Mouse (Mus musculus): ENCODE data around the gene Elavl1. TPM values are rescaled to one million over a fixed set of nuclear protein-coding genes. Genes with fewer than 3 reads are reported as not detected.
"Not testable (repeated sequence)": the region's sequence is repeated elsewhere in the genome, so short reads cannot be mapped to it uniquely, and the experiment has no call there.

Elavl1 gene
- polyA plus RNA-seq, 1 experiment from 2014 or later = 90.9 TPM

GRCm38 (mm10) chr8:4360922-4361321 is 35.7 kb upstream of the Elavl1 start:
- ATAC-seq (no peak), DNase-seq (ENCODE audit: low spot score) (no peak)
- H3K36me3 ChIP-seq (ENCODE audit: insufficient read depth, low read length) = no peaks in the 10 kb centered on the region
- TF ChIP-seq CTCF (IDR thresholded peaks at IDR 0.05) (no peak), EP300 (IDR thresholded peaks at IDR 0.05) (no peak)
- H3K4me3 ChIP-seq (ENCODE audit: low read depth, low read length) = no peak overlapping the region
- H3K27me3 ChIP-seq (replicated peaks; ENCODE audit: insufficient read depth, low read length) = no peaks in the 10 kb centered on the region
- no peaks in the 10 kb centered on the region for H3K4me1 ChIP-seq (ENCODE audit: insufficient read depth, low read depth, low read length)
- WGBS = 69% methylated on average over 2 of the region's 2 CpGs
- no peak overlapping the region for H3K4me2 ChIP-seq (replicated peaks; ENCODE audit: low read depth, low read length)
- H3K9me3 ChIP-seq (ENCODE audit: low read length) = no peaks in the 10 kb centered on the region
- H3K27ac ChIP-seq (ENCODE audit: low read length) = no peak overlapping the region
- no peak overlapping the region for H3K9ac ChIP-seq (replicated peaks; ENCODE audit: low read depth)

GRCm38 (mm10) chr8:4359362-4359761 is 34.1 kb upstream of the Elavl1 start:
- no peak for DNase-seq (ENCODE audit: low spot score)
- H3K36me3 ChIP-seq (ENCODE audit: insufficient read depth, low read length) = no peaks in the 10 kb centered on the region
- H3K4me1 ChIP-seq (ENCODE audit: insufficient read depth, low read depth, low read length) = no peaks in the 10 kb centered on the region
- H3K27ac ChIP-seq (ENCODE audit: low read length) = no peak overlapping the region
- no peak for TF ChIP-seq CTCF (IDR thresholded peaks at IDR 0.05)
- no peak for TF ChIP-seq EP300 (IDR thresholded peaks at IDR 0.05)
- ATAC-seq = no peak
- H3K27me3 ChIP-seq (replicated peaks; ENCODE audit: insufficient read depth, low read length) = no peaks in the 10 kb centered on the region
- no peaks in the 10 kb centered on the region for H3K9me3 ChIP-seq (ENCODE audit: low read length)
- no peak overlapping the region for H3K9ac ChIP-seq (replicated peaks; ENCODE audit: low read depth)
- no peak overlapping the region for H3K4me3 ChIP-seq (ENCODE audit: low read depth, low read length)
- 56% methylated on average over 3 of the region's 3 CpGs for WGBS
- H3K4me2 ChIP-seq (replicated peaks; ENCODE audit: low read depth, low read length) = no peak overlapping the region

- no peak overlapping the region for H3K4me2 ChIP-seq (replicated peaks; ENCODE audit: low read depth, low read length)
- DNase-seq (ENCODE audit: low spot score) (no peak), ATAC-seq (no peak)
- no peak overlapping the region for H3K27ac ChIP-seq (ENCODE audit: low read length)
- TF ChIP-seq EP300 (IDR thresholded peaks at IDR 0.05) (no peak), CTCF (IDR thresholded peaks at IDR 0.05) (no peak)
- no peaks in the 10 kb centered on the region for H3K9me3 ChIP-seq (ENCODE audit: low read length)
- no peaks in the 10 kb centered on the region for H3K36me3 ChIP-seq (ENCODE audit: insufficient read depth, low read length)
- 83% methylated on average over 10 of the region's 10 CpGs for WGBS
- H3K4me1 ChIP-seq (ENCODE audit: insufficient read depth, low read depth, low read length) = no peaks in the 10 kb centered on the region
- no peak overlapping the region for H3K4me3 ChIP-seq (ENCODE audit: low read depth, low read length)
- no peaks in the 10 kb centered on the region for H3K27me3 ChIP-seq (replicated peaks; ENCODE audit: insufficient read depth, low read length)
- no peak overlapping the region for H3K9ac ChIP-seq (replicated peaks; ENCODE audit: low read depth)
Measured at GRCm38 (mm10) chr8:4355455-4355854, 30.2 kb upstream of the Elavl1 start.

GRCm38 (mm10) chr8:4354516-4354915 is 29.3 kb upstream of the Elavl1 start:
- Histone ChIP-seq H3K27ac (ENCODE audit: low read length) (no peak overlapping the region), H3K4me1 (ENCODE audit: insufficient read depth, low read depth, low read length) (no peaks in the 10 kb centered on the region), H3K4me2 (replicated peaks; ENCODE audit: low read depth, low read length) (no peak overlapping the region), H3K9ac (replicated peaks; ENCODE audit: low read depth) (no peak overlapping the region), H3K27me3 (replicated peaks; ENCODE audit: insufficient read depth, low read length) (no peaks in the 10 kb centered on the region), H3K4me3 (ENCODE audit: low read depth, low read length) (no peak overlapping the region), H3K9me3 (ENCODE audit: low read length) (no peaks in the 10 kb centered on the region), H3K36me3 (ENCODE audit: insufficient read depth, low read length) (no peaks in the 10 kb centered on the region)
- WGBS = 93% methylated on average over 1 of the region's 1 CpGs
- ATAC-seq (no peak), DNase-seq (ENCODE audit: low spot score) (no peak)
- TF ChIP-seq CTCF (IDR thresholded peaks at IDR 0.05) (no peak), EP300 (IDR thresholded peaks at IDR 0.05) (no peak)

GRCm38 (mm10) chr8:4353741-4354140 is 28.5 kb upstream of the Elavl1 start:
- ATAC-seq = no peak
- H3K27me3 ChIP-seq (replicated peaks; ENCODE audit: insufficient read depth, low read length) = no peaks in the 10 kb centered on the region

GRCm38 (mm10) chr8:4352562-4352961 is 27.3 kb upstream of the Elavl1 start:
- not testable (repeated sequence) for H3K27me3 ChIP-seq (replicated peaks; ENCODE audit: insufficient read depth, low read length); H3K9me3 ChIP-seq (ENCODE audit: low read length); H3K27ac ChIP-seq (ENCODE audit: low read length); H3K4me1 ChIP-seq (ENCODE audit: insufficient read depth, low read depth, low read length); H3K4me2 ChIP-seq (replicated peaks; ENCODE audit: low read depth, low read length); H3K9ac ChIP-seq (replicated peaks; ENCODE audit: low read depth); H3K4me3 ChIP-seq (ENCODE audit: low read depth, low read length); DNase-seq (ENCODE audit: low spot score); ATAC-seq; H3K36me3 ChIP-seq (ENCODE audit: insufficient read depth, low read length)
- WGBS = 91% methylated on average over 6 of the region's 6 CpGs

More at GRCm38 (mm10) chr8:4353741-4354140, 28.5 kb upstream of the Elavl1 start:
- Histone ChIP-seq H3K4me1 (ENCODE audit: insufficient read depth, low read depth, low read length) (no peaks in the 10 kb centered on the region), H3K4me3 (ENCODE audit: low read depth, low read length) (no peak overlapping the region), H3K9me3 (ENCODE audit: low read length) (no peaks in the 10 kb centered on the region), H3K27ac (ENCODE audit: low read length) (no peak overlapping the region), H3K36me3 (ENCODE audit: insufficient read depth, low read length) (no peaks in the 10 kb centered on the region), H3K4me2 (replicated peaks; ENCODE audit: low read depth, low read length) (no peak overlapping the region), H3K9ac (replicated peaks; ENCODE audit: low read depth) (no peak overlapping the region)
- no peak for TF ChIP-seq CTCF (IDR thresholded peaks at IDR 0.05)
- TF ChIP-seq EP300 (IDR thresholded peaks at IDR 0.05) = no peak
- WGBS = 81% methylated on average over 4 of the region's 4 CpGs
- no peak for DNase-seq (ENCODE audit: low spot score)

- no peak for ATAC-seq
- Histone ChIP-seq H3K9ac (replicated peaks; ENCODE audit: low read depth) (no peak overlapping the region), H3K27ac (ENCODE audit: low read length) (no peak overlapping the region), H3K27me3 (replicated peaks; ENCODE audit: insufficient read depth, low read length) (no peaks in the 10 kb centered on the region), H3K36me3 (ENCODE audit: insufficient read depth, low read length) (no peaks in the 10 kb centered on the region), H3K4me3 (ENCODE audit: low read depth, low read length) (no peak overlapping the region), H3K4me2 (replicated peaks; ENCODE audit: low read depth, low read length) (no peak overlapping the region), H3K9me3 (ENCODE audit: low read length) (no peaks in the 10 kb centered on the region), H3K4me1 (ENCODE audit: insufficient read depth, low read depth, low read length) (no peaks in the 10 kb centered on the region)
- WGBS = 75% methylated on average over 3 of the region's 3 CpGs
- no peak for DNase-seq (ENCODE audit: low spot score)
- TF ChIP-seq CTCF (IDR thresholded peaks at IDR 0.05) = no peak
- TF ChIP-seq EP300 (IDR thresholded peaks at IDR 0.05) = no peak
Measured at GRCm38 (mm10) chr8:4350618-4351017, 25.4 kb upstream of the Elavl1 start.

Measured in lung, postnatal 0 days (tissue).